Mouse (Mus musculus) frontal cortex, postnatal 25 days (tissue): ENCODE results near the gene Zfp626.
"Not testable (repeated sequence)": the region's sequence is repeated elsewhere in the genome, so short reads cannot be mapped to it uniquely, and the experiment has no call there.

Experiments
- DNase-seq, 2 experiments: peaks; one replicate each; pipeline ENCODE4 v3.0.0; 2022; ENCODE audit warnings: low spot score in 2 of 2

Zfp626 gene

DNA sequence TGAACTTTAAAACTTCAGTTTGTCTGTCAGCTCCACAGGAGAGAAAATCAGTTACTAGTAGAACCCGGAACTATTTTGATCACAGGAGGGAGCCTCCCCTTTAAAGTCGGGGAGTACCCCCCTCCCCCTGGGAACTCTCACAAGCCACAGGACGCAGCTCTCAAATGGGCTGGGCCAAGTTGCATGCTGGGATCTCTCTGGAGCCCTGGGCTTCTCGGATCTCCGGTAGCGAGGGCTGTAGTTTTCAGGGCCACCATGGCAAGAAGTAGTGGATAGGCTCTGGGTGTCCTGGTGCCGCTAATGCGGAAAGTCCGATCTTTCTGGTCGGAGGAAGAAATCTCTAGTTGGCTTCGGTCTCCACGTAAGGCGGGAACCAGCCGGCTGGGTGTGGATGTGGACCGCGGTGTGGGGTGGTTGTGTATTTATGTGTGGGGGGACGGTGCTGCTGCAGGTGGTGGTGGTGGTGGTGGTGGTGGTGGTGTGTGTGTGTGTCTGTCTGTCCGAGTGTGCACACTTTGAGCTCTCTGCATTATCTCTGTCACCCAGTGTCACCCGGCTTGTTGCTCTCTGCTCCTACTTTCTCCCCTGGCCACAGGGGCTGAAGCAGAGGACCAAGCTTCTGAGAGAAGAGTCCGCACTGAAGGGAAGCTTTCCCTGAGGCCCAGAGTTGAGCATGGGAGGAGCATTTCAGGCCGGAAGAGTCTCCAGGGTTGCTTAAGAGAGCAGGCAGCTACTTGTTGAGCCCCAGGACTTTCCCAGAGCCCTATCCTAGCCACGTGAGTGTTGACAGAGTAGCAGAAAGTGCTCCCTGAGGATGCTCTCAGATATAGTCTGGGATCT lies 53.6 kb downstream of the Zfp626 start:
- DNase-seq, result peak; percentile 17 to 24

- not testable (repeated sequence) for DNase-seq
Measured at GRCm38 (mm10) chr7:27862578-27862977, 55.6 kb downstream of the Zfp626 start.
